ENCODE assay signal across 8 mouse cellular contexts in genomic region chr2:38356428-38357260, GRCm38 (mm10). TPM values are rescaled to one million over a fixed set of nuclear protein-coding genes. Genes with fewer than 3 reads are reported as not detected.
DNase-seq lines count a peak whose midpoint lies in the region; ATAC-seq and TF ChIP-seq lines count a peak whose summit lies in the region.

No protein-coding gene starts in this region.

- peak; percentile 41 to 54 for DNase-seq in kidney, postnatal 4 days
- DNase-seq in kidney, postnatal 36 days, result no peak
- no peak for DNase-seq in frontal cortex, postnatal 25 days (ENCODE audit: low spot score in 2 of 2)
- no peak for DNase-seq in thymus, adult 2 months
- no peak for DNase-seq in layer of hippocampus, postnatal 25 days (ENCODE audit: extremely low spot score in 1 of 2, low spot score in 1 of 2)

- H3K9ac ChIP-seq in embryonic facial prominence, embryonic 12.5 days, result peak overlapping the region; percentile 33
- no peak overlapping the region for H3K9ac ChIP-seq in intestine, embryonic 16.5 days (ENCODE audit: low read depth, low read length)
- no peak overlapping the region for H3K9ac ChIP-seq in neural tube, embryonic 13.5 days

- no peaks in the 10 kb centered on the region for H3K9me3 ChIP-seq in embryonic facial prominence, embryonic 12.5 days
- H3K9me3 ChIP-seq in intestine, embryonic 16.5 days (ENCODE audit: control insufficient read depth, low read length), result no peaks in the 10 kb centered on the region
- no peaks in the 10 kb centered on the region for H3K9me3 ChIP-seq in neural tube, embryonic 13.5 days

- no peak for TF ChIP-seq CTCF in thymus, adult 2 months (IDR thresholded peaks at IDR 0.05; ENCODE audit: borderline replicate concordance, control insufficient read depth, extremely low read depth, insufficient read depth, low read length, poor library complexity)

- H3K4me1 ChIP-seq in embryonic facial prominence, embryonic 12.5 days, result peaks cover 16% of the 10 kb centered on the region
- peaks cover 15% of the 10 kb centered on the region for H3K4me1 ChIP-seq in intestine, embryonic 16.5 days (ENCODE audit: control insufficient read depth, insufficient read depth, low read length)
- H3K4me1 ChIP-seq in neural tube, embryonic 13.5 days (replicated peaks), result peaks cover 36% of the 10 kb centered on the region
- peaks cover 6% of the 10 kb centered on the region for H3K4me1 ChIP-seq in thymus, adult 2 months (replicated peaks; ENCODE audit: control insufficient read depth, insufficient read depth, low read length)

- WGBS in embryonic facial prominence, embryonic 12.5 days, result under 1% methylated on average over 53 of the region's 53 CpGs
- WGBS in intestine, embryonic 16.5 days, result 2% methylated on average over 53 of the region's 53 CpGs
- under 1% methylated on average over 53 of the region's 53 CpGs for WGBS in neural tube, embryonic 13.5 days
- WGBS in thymus, adult 2 months, result 5% methylated on average over 53 of the region's 53 CpGs

- no peak overlapping the region for H3K27ac ChIP-seq in embryonic facial prominence, embryonic 12.5 days
- H3K27ac ChIP-seq in intestine, embryonic 16.5 days (ENCODE audit: low read length), result no peak overlapping the region
- no peak overlapping the region for H3K27ac ChIP-seq in neural tube, embryonic 13.5 days (replicated peaks)
- no peak overlapping the region for H3K27ac ChIP-seq in thymus, adult 2 months (ENCODE audit: control insufficient read depth, insufficient read depth, low read length)

- H3K4me2 ChIP-seq in embryonic facial prominence, embryonic 12.5 days (replicated peaks), result peak overlapping the region; percentile 43
- peak overlapping the region; percentile 23; the same call in 1 of the 2 replicates for H3K4me2 ChIP-seq in intestine, embryonic 16.5 days (ENCODE audit: low read depth, low read length)
- peak overlapping the region; percentile 35 for H3K4me2 ChIP-seq in neural tube, embryonic 13.5 days

- H3K4me3 ChIP-seq in embryonic facial prominence, embryonic 12.5 days, result peak overlapping the region; percentile 28
- H3K4me3 ChIP-seq in intestine, embryonic 16.5 days (ENCODE audit: low read length), result peak overlapping the region; percentile 13
- peak overlapping the region; percentile 19 for H3K4me3 ChIP-seq in neural tube, embryonic 13.5 days
- H3K4me3 ChIP-seq in thymus, adult 2 months (ENCODE audit: control insufficient read depth, insufficient read depth, low read length), result no peak overlapping the region

- peaks cover 92% of the 10 kb centered on the region for H3K27me3 ChIP-seq in embryonic facial prominence, embryonic 12.5 days
- H3K27me3 ChIP-seq in intestine, embryonic 16.5 days (replicated peaks; ENCODE audit: control insufficient read depth, insufficient read depth, low read length), result peaks cover 92% of the 10 kb centered on the region
- H3K27me3 ChIP-seq in neural tube, embryonic 13.5 days, result peaks cover 99% of the 10 kb centered on the region
- H3K27me3 ChIP-seq in thymus, adult 2 months (ENCODE audit: control insufficient read depth, insufficient read depth, low read length), result peaks cover 66% of the 10 kb centered on the region

- no peak for ATAC-seq in embryonic facial prominence, embryonic 12.5 days (ENCODE audit: insufficient number of reproducible peaks, insufficient read depth, low FRiP score, low TSS enrichment)
- no peak for ATAC-seq in intestine, embryonic 16.5 days
- 0 out of 2 replicates have a peak, but pooled peaks have one; percentile 7 for ATAC-seq in neural tube, embryonic 13.5 days (ENCODE audit: low read depth)

- TF ChIP-seq POLR2A in thymus, adult 2 months (IDR thresholded peaks at IDR 0.05; ENCODE audit: control insufficient read depth, extremely low read depth, insufficient read depth, low read length, poor library complexity), result no peak

- no peaks in the 10 kb centered on the region for H3K36me3 ChIP-seq in embryonic facial prominence, embryonic 12.5 days
- no peaks in the 10 kb centered on the region for H3K36me3 ChIP-seq in intestine, embryonic 16.5 days (ENCODE audit: control insufficient read depth, insufficient read depth, low read length)
- no peaks in the 10 kb centered on the region for H3K36me3 ChIP-seq in neural tube, embryonic 13.5 days
- H3K36me3 ChIP-seq in thymus, adult 2 months (ENCODE audit: control insufficient read depth, insufficient read depth, low read length), result no peaks in the 10 kb centered on the region

RNA-seq across cellular contexts. Expression of gene Lhx2, which starts 17.6 kb away (rescaled TPM):
- polyA plus RNA-seq in embryonic facial prominence, embryonic 12.5 days (2016; fragmentation: Nextera tagmentation; extraction: Ambion mirVana), result 18.4 and 22.2 TPM in 2 replicates
- 0.05 TPM in 1 of 2 replicates, not detected in the other for polyA plus RNA-seq in intestine, embryonic 16.5 days (2015; fragmentation: Nextera tagmentation; extraction: Ambion mirVana)
- polyA plus RNA-seq in neural tube, embryonic 13.5 days (2015; fragmentation: Nextera tagmentation; extraction: Ambion mirVana), result 3.7 and 4.3 TPM in 2 replicates
- polyA plus RNA-seq in thymus, adult 2 months (2012; rRNA removed), result 2.5 and 4.7 TPM in 2 replicates
- total RNA-seq in layer of hippocampus, postnatal 25 days (2021), result 10 to 100 TPM; 96.0 to 98.3 TPM

Comparison
In these comparisons a context has a peak if more than half of its experiments do, and no peak if none do; other contexts are left out.
1. DNase-seq: peak in kidney, postnatal 4 days (2 of 2); none in kidney, postnatal 36 days (0 of 2), frontal cortex, postnatal 25 days (0 of 2), thymus, adult 2 months (single experiment) and layer of hippocampus, postnatal 25 days (0 of 2).
2. Peak in every context shown above with its lines, with median percentiles within 50 percentile points of each other: H3K4me2 ChIP-seq.